Mouse (Mus musculus) heart, postnatal 0 days (tissue): ENCODE results near the gene Kctd7. TPM values are rescaled to one million over a fixed set of nuclear protein-coding genes. Genes with fewer than 3 reads are reported as not detected.

Source experiments
- ATAC-seq: fragments of 200-750 bp; cut with Nextera tagmentation; 2 replicates; pipeline ENCODE4 v1.8.0; 2017; ENCODE audit warnings: low read depth, moderate number of reproducible peaks, moderate library complexity; ENCODE audit not compliant: insufficient read depth
- DNase-seq: peaks from one replicate; pipeline ENCODE4 v3.0.0-alpha.2; 2016; ENCODE audit warnings: low spot score
- H3K27ac ChIP-seq: fragments of 300-500 bp; sonication (generic); 2 replicates; pipeline ENCODE4 v1.5.1; 2014; ENCODE audit warnings: low read depth, mild to moderate bottlenecking
- H3K27me3 ChIP-seq: fragments of 300-500 bp; sonication (generic); 2 replicates; pipeline ENCODE4 v1.6.1; 2014; ENCODE audit warnings: low read length, mixed read lengths; ENCODE audit not compliant: control insufficient read depth, insufficient read depth
- H3K36me3 ChIP-seq: fragments of 300-500 bp; sonication (generic); replicated peaks from 2 replicates; pipeline ENCODE4 v1.6.1; 2014; ENCODE audit warnings: low read length, mixed read lengths; ENCODE audit not compliant: control insufficient read depth, insufficient read depth
- H3K4me1 ChIP-seq: fragments of 300-500 bp; sonication (generic); 2 replicates; pipeline ENCODE4 v1.6.1; 2014; ENCODE audit warnings: antibody characterized with exemption; ENCODE audit not compliant: control insufficient read depth, insufficient read depth
- H3K4me2 ChIP-seq: fragments of 300-500 bp; sonication (generic); 2 replicates; pipeline ENCODE4 v1.6.1; 2014; ENCODE audit warnings: low read depth, mild to moderate bottlenecking, low read length, moderate library complexity
- H3K4me3 ChIP-seq: fragments of 300-500 bp; sonication (generic); 2 replicates; pipeline ENCODE4 v1.5.1; 2014; ENCODE audit warnings: low read depth, low read length
- H3K9ac ChIP-seq: fragments of 300-500 bp; sonication (generic); replicated peaks from 2 replicates; pipeline ENCODE4 v1.6.1; 2014; ENCODE audit warnings: low read depth, low read length, mixed read lengths
- H3K9me3 ChIP-seq: fragments of 300-500 bp; sonication (generic); replicated peaks from 2 replicates; pipeline ENCODE4 v1.6.1; 2016; ENCODE audit warnings: low read length; ENCODE audit not compliant: control insufficient read depth
- CTCF ChIP-seq: IDR thresholded peaks from 2 replicates; pipeline ENCODE4 v1.5.1; 2016; ENCODE audit warnings: antibody characterized with exemption, control low read depth, low read depth
- EP300 ChIP-seq: IDR thresholded peaks from 2 replicates; pipeline ENCODE4 v1.6.1; 2016; ENCODE audit warnings: antibody characterized with exemption, low read depth
- WGBS: fragments of 180-500 bp; shearing (Covaris S2); extraction: QIAGEN DNeasy Blood & Tissue Kit; methylation state at CpG from one replicate; pipeline ENCODE4 v1.1.7; 2014; 5-methylcytosine and 5-hydroxymethylcytosine counted together
- polyA plus RNA-seq: library from polyadenylated mRNA; unstranded; fragments of >200 nt; fragmentation: Nextera tagmentation; extraction: Ambion mirVana; gene quantifications from 2 replicates; pipeline ENCODE4 v1.2.1, GENCODE M21; 2015
- total RNA-seq: library from RNA; depleted of rRNA; stranded (reverse); fragments of >200 nt; gene quantifications from 2 replicates; pipeline ENCODE4 v1.2.3, GENCODE M21; 2014; ENCODE audit warnings: low replicate concordance

Gene Kctd7
- total and polyA plus RNA-seq, 2 experiments from 2014 or later: 4.2 to 4.8 TPM

DNA sequence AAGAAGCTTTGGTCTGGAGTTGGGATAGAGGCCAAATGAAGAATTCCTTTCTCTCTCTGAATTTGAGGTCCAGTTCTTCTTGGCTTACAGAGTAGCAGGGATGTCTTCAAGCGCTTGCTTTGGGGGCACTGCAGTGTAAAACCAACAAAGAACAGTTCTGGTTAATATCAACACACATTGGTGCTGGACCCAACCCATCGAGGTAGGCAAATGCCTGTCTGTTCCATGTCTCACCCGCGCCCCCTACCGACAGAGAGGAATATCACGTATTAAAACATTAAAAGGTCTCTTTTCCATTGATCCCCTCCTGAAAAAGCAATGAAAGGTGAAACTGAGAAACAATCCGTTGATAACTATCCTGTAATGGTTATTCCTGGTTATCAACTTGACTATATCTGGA, 19.0 kb downstream of the Kctd7 start:
- H3K27me3 ChIP-seq: no peaks in the 10 kb centered on the region
- H3K4me3 ChIP-seq: no peak overlapping the region
- 1% methylated on average over 7 of the region's 7 CpGs for WGBS
- H3K9me3 ChIP-seq: no peaks in the 10 kb centered on the region
- H3K4me2 ChIP-seq: no peak overlapping the region
- TF ChIP-seq EP300: no peak
- peak; percentile 87 for TF ChIP-seq CTCF
- H3K27ac ChIP-seq: no peak overlapping the region
- ATAC-seq (peak; percentile 36; the same call in 1 of the 2 replicates), DNase-seq (peak; percentile 53)
- H3K36me3 ChIP-seq: no peaks in the 10 kb centered on the region
- H3K9ac ChIP-seq: no peak overlapping the region
- H3K4me1 ChIP-seq: no peaks in the 10 kb centered on the region

GRCm38 (mm10) chr5:130165213-130165612, 20.6 kb downstream of the Kctd7 start:
- H3K4me2 ChIP-seq: no peak overlapping the region
- H3K9ac ChIP-seq: no peak overlapping the region

GRCm38 (mm10) chr5:130169109-130169508, 24.4 kb downstream of the Kctd7 start:
- 12% methylated on average over 6 of the region's 6 CpGs for WGBS
- H3K4me2 ChIP-seq: no peak overlapping the region

More at GRCm38 (mm10) chr5:130165213-130165612, 20.6 kb downstream of the Kctd7 start:
- ATAC-seq (no peak), DNase-seq (no peak)
- H3K4me1 ChIP-seq: no peaks in the 10 kb centered on the region
- TF ChIP-seq CTCF (no peak), EP300 (no peak)
- WGBS: 66% methylated on average over 4 of the region's 4 CpGs
- no peak overlapping the region for H3K27ac ChIP-seq
- H3K9me3 ChIP-seq: no peaks in the 10 kb centered on the region
- no peaks in the 10 kb centered on the region for H3K36me3 ChIP-seq
- H3K4me3 ChIP-seq: no peak overlapping the region
- no peaks in the 10 kb centered on the region for H3K27me3 ChIP-seq

DNA sequence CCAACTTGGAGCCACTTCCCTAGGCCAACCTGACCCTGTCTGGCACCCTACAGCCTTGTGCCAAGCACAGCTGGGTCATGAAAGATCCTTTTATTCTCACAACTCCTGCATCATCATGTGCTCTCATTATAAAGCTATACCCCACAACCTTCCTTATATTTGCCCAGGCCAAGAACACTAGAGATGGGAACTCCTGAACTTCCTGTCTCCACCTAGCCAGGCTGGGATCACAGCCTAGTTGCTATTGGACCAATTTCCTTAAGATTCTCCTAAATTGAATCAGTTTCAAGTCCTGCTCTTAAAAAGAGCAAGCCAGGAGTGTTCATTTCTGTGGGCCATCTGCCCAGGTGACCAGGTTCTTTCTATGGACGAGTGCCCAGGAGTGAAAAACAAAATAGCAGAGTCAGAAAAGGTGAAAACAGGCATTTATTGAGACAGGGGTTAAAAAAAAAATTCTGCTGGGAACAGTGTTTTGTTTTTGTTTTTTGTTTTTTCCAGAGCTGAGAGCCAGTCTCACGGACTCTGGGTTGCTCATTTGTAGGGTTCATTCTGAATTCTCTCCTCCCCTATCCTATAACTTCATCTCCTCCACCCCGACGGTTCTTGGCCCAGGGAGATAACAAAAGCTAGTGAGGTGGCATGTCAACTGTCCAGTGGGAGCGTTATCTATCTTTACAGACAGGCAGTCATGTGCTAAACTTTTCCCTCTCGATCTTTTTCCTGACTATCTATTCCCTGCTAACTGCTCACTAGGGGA, 26.2 kb downstream of the Kctd7 start:
- WGBS: 8% methylated on average over 6 of the region's 6 CpGs
- Histone ChIP-seq H3K4me1 (peaks cover 15% of the 10 kb centered on the region), H3K27me3 (no peaks in the 10 kb centered on the region), H3K4me2 (peak overlapping the region; percentile 74), H3K27ac (peak overlapping the region; percentile 97), H3K9ac (peak overlapping the region; percentile 81), H3K4me3 (peak overlapping the region; percentile 74), H3K36me3 (no peaks in the 10 kb centered on the region), H3K9me3 (no peaks in the 10 kb centered on the region)
- ATAC-seq (0 out of 2 replicates have a peak, but pooled peaks have one; percentile 4), DNase-seq (no peak)
- TF ChIP-seq CTCF (no peak), EP300 (no peak)

More at GRCm38 (mm10) chr5:130169109-130169508, 24.4 kb downstream of the Kctd7 start:
- DNase-seq (no peak), ATAC-seq (no peak)
- H3K36me3 ChIP-seq: no peaks in the 10 kb centered on the region
- no peak overlapping the region for H3K9ac ChIP-seq
- TF ChIP-seq CTCF (no peak), EP300 (no peak)
- H3K4me3 ChIP-seq: no peak overlapping the region
- H3K27me3 ChIP-seq: no peaks in the 10 kb centered on the region
- peak overlapping the region; percentile 0; the same call in 1 of the 2 replicates for H3K27ac ChIP-seq
- H3K9me3 ChIP-seq: no peaks in the 10 kb centered on the region
- peaks cover 15% of the 10 kb centered on the region for H3K4me1 ChIP-seq

GRCm38 (mm10) chr5:130171423-130171954, 26.8 kb downstream of the Kctd7 start, which contains the start of gene Rabgef1:
TSS of gene Rabgef1 (plus strand) at chr5:130171798.
- TF ChIP-seq CTCF (no peak), EP300 (peak; percentile 72; the same call in 1 of the 2 replicates)
- Histone ChIP-seq H3K4me3 (peak within 1 kb of the TSS; percentile 74), H3K27ac (peak within 1 kb of the TSS; percentile 97), H3K4me2 (peak within 1 kb of the TSS; percentile 74), H3K4me1 (peaks cover 15% of the 10 kb centered on the region), H3K9me3 (no peaks in the 10 kb centered on the region), H3K9ac (peak within 1 kb of the TSS; percentile 81), H3K27me3 (no peaks in the 10 kb centered on the region), H3K36me3 (no peaks in the 10 kb centered on the region)
- WGBS: 1% methylated on average over 52 of the region's 62 CpGs
- ATAC-seq (peak; percentile 96), DNase-seq (peak; percentile 93)
